Mouse (Mus musculus) neural tube, embryonic 10.5 days (tissue): Measurements from ENCODE around the gene Sfta2.

Experiments used
- DNase-seq: peaks from one replicate; pipeline ENCODE4 v3.0.0-alpha.2; 2017; ENCODE audit warnings: low spot score; ENCODE audit errors: extremely low spot score

Sfta2 gene

DNA sequence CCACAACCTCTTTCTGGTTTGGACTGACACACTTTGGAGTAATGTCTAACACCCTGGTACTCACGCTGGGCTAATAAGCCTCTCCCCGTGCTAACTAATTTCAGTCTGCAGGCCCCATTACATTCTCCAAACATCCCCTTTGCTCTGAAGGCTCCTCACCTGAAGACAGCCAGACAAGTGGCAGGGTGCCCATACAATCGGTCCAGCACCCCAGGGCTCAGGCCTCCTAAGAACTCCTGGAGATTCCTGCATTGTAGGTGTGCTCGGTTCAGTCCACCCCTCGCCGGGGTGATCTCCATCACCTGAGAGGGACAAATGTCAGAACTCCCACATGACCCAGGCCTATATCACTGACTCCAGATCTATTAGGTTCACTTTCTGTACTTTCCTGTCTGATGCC, 71.2 kb downstream of the Sfta2 start:
- DNase-seq, result no peak

DNA sequence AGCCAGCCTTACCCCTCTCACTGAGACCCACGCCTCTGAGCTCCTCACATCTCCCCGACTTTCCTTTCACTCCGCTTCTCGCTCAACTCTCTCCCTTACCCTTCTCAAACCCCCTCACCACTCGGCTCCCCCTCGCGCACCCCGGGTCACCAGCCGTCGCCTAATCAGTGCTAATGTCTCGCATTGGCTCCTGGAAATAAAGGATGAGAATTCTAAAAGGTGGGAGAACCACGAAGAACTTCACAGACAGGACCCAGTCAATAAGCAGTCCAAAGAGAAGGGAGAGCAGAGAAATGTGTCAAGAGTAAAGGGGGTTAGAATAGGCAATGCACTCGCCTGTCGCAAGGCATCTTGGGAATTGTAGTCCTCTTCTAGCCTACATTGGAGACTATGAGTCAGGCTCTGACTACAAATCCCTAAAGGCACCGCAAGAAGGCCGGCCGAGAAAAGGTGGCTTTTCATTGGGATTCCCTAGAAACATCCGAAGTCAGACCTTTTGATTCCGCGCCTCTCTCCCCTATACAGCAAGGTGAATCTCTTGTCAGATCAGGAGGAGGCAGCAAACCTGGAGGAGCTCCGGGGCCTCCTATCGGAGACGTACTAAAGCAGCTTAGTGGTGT, 72.2 kb downstream of the Sfta2 start, which contains the start of gene Gtf2h4:
Gene Gtf2h4 (minus strand): TSS at position 324 of the 620 bp plus-strand sequence.
- peak; percentile 75 for DNase-seq

DNA sequence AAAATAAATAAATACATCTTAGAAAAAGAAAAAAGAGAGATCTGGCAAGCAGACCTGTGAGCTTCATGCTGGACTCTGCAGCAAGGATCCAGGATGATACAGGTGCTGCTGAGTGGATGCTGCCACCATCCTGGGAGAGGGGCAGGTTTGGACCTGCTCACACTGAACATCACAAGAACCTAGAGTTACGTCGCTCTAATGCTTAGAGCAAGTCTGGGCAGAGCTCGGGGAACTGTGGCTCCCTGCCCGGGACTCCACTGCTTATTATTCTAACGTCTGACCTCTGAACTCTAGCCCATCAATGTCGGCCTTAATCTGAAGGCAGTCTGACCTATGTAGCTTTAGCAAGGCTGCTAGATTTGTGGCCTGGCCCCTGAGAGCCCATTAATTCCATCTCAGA, 79.2 kb downstream of the Sfta2 start:
- peak; percentile 26 for DNase-seq

DNA sequence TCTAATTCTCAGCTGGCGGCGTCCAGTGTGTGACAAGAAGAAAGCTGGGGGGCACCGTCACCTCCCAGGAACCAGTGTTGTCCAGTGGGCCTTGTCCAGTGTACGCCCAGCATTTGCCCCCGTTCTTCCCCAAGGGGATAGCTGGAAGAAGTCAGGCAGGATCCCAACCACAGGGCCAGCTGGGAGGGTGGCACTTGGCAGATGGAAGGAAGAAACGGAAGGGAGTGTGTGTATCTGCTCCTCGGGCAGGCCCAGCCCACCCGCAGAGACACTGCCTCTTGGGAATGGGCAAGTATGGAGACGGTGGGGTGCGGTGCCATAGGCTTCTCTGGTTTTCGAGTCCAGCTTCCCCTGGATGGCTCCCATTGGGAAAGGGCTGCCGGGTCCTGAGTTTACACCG, 80.6 kb downstream of the Sfta2 start:
- no peak for DNase-seq

DNA sequence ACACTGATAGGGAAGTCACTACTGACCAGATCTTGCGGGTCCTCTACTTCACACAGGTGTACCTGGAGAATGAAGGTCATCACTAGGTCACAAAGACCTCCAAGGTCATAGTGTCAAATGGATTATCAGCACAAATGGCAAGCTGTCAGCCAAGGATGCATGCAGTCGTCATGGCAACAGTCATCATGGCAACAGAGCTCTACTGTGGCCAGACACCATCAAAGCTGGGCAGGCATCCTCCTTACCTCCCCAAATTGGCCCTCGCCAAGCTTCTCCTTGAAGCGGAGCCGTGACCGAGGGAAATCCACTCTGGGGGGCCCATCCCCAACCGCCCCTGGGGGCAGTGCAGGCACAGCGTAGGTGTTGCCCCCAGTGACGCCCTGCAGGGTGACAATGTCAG, 83.7 kb downstream of the Sfta2 start:
- DNase-seq, result no peak

DNA sequence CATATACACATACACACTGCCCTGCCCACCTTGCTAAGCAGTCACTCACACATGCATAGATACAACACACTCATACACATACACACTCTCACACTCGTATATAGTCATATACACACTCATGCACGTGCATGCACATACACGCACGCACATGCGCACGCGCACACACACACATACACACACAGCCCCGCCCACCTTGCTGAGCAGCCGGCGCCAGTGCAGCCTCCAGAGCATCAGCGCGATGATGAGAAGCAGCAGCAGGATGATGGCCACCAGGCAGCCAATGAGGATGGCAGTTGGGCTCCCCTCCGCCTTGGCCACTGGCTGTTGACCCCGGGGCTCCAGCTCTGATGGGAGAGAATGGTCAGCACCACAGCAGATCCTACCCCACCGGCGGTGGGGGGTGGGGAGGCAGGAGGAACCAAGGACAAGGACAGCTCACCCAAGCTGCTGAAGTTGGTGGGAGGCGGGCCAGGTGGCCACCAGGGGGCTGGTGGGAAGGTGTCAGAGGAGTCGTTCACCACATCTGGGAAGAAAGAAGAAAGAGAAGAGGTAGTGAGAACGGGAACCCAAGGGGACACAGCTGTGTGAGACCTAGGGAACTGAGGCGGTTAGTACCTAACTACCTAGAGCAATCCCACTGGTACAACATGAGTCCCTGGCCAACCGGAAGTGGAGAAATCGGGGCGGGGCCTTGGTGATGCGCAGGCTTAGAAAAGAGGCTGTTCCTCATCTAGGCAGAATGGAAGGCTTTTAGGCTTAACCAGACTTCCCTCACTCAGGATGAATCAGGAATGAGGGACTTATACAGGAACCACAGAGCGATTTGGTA, 87.2 kb downstream of the Sfta2 start:
- DNase-seq, result no peak

DNA sequence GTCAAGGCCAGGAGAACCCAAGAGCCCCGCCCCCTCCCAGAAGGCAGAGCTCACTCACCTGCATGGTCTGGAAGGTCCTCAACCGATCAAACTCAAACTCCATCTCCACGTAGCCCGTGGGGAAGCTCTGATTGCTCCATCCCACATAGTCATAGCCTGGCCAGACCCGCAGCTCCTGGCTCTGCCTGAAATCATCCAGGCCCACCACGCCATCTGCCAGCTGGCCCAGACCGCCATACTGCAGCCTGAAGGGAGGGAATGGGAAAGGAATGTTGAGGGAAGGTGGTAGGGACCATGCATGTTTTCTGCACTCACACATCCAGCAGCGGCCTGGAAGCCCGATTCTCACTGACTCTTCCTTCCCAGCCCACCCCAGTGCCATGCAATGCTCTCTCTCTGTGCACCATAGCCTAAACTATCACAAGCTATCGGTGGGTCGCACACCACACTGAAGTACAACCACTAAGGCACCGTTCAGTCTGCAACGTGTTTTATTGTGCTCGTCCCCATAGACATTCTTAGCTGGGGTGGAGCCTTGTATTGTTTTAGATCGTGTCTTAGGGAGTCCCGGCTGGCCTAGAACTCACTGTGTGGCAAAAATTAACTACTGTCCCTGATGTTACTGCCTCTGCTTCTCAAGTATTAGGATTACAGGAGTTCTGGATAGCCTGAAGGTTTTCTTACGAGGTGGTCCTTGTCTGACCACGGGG, 88.7 kb downstream of the Sfta2 start:
- DNase-seq, result no peak

DNA sequence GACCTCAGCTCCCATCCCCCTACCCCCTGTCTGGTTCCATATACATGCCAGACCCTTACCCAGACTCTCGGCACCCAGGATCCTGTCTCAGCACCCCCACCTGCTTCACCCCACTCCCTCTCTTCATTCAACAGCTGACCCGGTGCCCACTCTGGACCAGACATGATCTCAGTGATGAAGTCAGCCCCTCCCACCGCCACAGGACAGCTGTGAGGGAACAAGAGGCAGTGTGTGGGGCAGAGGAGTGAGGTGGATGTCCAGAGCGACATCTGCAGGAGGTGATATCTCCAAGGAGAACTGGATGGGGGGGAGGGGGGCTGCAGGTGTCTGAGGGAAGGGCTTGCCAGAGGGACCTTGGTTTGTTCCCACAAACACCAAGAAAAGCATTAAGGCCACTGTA, 90.5 kb downstream of the Sfta2 start:
- no peak for DNase-seq

DNA sequence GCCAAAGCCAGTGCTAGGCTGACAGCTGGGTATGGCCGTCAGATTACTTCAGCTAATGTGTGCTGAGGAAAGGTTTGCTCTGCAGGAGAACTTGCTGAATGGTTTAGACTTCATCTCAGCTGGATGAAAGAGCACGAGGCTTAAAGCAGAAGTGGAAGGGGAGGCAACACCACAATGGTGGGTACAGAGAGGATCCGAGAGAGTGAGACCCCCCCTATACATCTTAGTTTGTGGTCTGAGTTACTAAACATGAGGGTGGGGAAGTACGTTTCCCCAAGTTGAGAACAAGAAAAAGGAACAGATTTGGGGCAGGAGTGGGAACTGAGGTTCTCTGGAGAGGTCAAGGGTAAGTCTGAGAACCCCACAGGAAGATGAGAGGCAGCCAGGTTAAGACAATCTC, 91.0 kb downstream of the Sfta2 start:
- DNase-seq, result no peak

DNA sequence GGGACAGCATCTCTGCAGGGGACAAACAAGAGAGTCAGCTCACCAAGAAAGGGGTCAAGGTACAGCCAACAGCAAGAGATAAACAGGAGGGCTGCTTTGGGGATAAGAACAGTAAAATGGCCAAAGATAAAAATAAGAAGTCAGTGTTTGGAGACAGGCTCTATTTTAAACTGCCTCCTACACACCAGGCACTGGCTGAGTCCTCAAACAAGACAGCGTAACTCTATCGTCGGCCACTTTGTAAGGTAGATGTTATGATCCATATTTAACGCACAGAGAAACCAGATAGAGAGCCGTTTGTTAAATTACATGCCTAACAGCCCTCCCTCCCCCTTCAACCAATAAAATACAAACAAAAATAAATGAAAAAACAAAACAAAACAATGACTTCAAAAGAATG, 92.6 kb downstream of the Sfta2 start:
- DNase-seq, result no peak

DNA sequence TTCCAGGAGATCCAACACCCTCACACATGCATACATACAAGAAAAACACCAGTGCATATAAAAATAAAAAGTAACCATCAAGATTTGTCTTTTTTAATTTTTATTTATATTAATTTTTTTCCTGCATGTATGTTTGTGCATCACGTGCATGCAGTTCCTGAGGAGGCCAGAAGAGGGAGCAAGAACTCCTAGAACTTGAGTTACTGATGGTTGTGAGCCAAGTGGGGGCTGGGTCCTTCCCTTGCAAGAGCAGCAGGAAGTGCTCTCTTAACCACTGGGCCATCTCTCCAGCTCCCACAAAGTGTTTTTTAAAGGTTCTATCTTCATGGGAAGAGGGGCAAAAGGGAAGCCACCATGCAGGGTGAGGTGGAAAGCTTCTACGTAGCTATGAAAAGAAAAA, 93.9 kb downstream of the Sfta2 start:
- no peak for DNase-seq

DNA sequence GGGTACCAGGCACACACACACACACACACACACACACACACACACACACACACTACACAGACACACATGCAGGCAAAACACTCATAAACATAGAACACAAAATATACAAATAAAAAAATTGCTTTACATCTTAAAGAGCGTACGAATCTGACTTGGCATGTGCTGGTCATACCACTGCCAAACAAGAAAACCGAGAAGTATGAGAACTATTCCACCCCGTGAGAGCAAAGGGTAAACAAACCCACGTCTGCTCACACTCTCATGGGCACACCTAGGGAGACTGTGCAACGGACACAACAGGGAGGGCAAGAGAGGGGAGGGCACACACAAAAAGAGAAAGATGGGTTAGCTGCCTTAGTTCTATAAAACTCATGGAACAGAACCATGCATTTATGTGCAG, 95.3 kb downstream of the Sfta2 start:
- no peak for DNase-seq

DNA sequence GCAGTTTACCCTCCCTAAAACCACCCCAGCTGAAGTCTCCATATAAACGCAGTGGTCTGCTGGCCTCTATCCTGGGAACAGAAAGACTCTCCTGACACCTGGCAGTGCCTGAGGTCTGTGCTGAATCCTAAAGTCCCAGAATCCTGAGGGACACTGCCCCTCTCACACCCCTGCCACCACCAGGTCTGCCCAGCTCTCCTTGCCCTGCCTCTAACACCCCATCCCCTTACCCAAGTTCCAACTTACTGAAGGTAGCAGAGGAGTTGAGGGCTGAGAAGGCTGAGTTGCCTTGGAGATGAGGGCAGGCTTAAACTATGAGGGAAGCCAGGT, 96.0 kb downstream of the Sfta2 start:
- DNase-seq, result no peak

DNA sequence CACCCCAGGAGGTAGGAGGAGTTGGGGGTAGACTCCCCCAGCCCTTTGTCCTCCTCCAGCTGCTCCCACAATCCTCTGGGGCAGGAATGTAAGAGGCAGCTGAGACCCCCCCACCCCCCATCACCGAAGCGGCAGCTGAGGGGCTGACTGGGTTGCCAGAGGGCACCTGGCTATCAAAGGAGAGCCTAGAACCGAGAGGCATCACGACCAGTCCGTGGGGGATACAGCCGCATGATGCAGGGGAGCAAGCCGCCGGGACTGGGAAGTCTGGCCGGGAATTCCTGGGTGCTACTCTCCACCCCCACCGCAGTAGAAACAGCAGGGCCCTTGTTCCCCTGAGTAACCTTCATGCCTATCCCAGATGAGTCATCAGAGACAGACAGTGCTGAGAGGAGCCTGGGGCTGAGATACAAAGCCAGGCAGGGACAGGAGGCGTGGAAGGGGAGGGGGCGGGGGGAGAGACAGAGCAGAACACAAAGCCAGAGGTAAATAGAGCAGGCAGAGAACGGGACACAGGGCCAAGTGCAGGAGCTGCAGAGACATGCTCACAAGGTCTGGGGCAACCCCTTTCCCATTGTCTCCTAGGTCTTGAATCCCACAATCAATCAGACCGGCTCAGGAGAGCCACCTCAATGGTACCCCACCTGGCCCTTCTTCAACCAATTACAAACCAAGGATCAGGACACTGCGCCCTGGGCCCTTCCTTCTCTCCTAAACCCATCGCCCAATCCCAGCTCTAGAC, 96.6 kb downstream of the Sfta2 start:
- peak; percentile 59 for DNase-seq

DNA sequence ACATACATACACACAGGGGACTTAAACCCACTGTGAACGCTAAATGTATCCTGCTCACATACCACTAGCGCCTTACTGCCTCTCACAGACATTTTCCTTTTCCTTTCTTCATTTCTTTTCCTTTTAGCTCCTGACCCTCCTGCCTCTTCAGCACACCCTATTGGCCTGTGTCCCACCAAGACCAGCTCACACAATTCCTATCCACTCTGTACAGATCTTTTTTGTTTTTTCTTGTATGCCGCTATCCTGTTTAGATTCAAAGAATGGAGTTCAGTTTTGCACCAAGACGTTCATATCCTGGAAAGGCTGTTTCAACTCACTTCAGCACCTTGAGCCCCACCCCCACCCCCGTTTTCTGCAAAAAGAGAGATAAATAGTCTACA, 97.1 kb downstream of the Sfta2 start:
- no peak for DNase-seq

DNA sequence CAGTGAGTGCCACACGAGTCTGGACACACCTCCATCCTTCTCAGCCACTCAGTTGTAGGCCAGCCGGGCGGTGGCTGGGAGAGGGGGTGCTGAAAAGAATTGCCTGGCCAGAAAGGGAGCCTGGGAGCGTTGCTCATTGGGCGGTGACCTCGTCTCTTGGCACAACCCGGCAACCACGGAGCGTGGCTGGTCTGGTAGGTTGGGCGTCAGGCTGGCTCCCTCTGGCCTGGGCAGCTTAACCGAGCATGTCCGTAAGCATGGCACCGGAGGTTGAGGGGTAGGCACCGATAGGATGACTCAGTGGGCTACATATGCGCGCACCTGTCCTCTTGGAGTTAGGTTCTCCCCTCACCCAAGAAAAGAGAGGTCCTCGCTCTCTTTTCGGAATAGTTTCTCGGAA, 98.6 kb downstream of the Sfta2 start:
- DNase-seq, result peak; percentile 45
